Mouse (Mus musculus) embryo, embryonic 10 days (tissue): Measurements from ENCODE around the gene E430018J23Rik.
"Not testable (repeated sequence)": the region's sequence is repeated elsewhere in the genome, so short reads cannot be mapped to it uniquely, and the experiment has no call there.

Experiments used
- DNase-seq: peaks from one replicate; pipeline ENCODE4 v3.0.0-alpha.2; 2015; ENCODE audit warnings: low spot score

The E430018J23Rik gene

GRCm38 (mm10) chr7:127378310-127378921 is 15.0 kb downstream of the E430018J23Rik start:
- no peak for DNase-seq

- peak; percentile 97 for DNase-seq
These were observed 17.9 kb downstream of the E430018J23Rik start, which contains the start of gene Zfp747 for GRCm38 (mm10) chr7:127375271-127376245. TSS of gene Zfp747 (minus strand) at chr7:127376050.

GRCm38 (mm10) chr7:127371870-127372269 is 21.6 kb downstream of the E430018J23Rik start:
- DNase-seq: not testable (repeated sequence)

GRCm38 (mm10) chr7:127371213-127371612 is 22.2 kb downstream of the E430018J23Rik start:
- DNase-seq: no peak

- DNase-seq: no peak
These were observed 27.2 kb downstream of the E430018J23Rik start for GRCm38 (mm10) chr7:127366249-127366648.

GRCm38 (mm10) chr7:127364166-127364565 is 29.3 kb downstream of the E430018J23Rik start:
- no peak for DNase-seq

GRCm38 (mm10) chr7:127363475-127363921 is 29.9 kb downstream of the E430018J23Rik start:
- DNase-seq: peak; percentile 43

GRCm38 (mm10) chr7:127362418-127362817 is 31.0 kb downstream of the E430018J23Rik start:
- DNase-seq: peak; percentile 82

GRCm38 (mm10) chr7:127361449-127361848 is 32.0 kb downstream of the E430018J23Rik start:
- DNase-seq: no peak

GRCm38 (mm10) chr7:127360265-127360664 is 33.2 kb downstream of the E430018J23Rik start:
- no peak for DNase-seq

GRCm38 (mm10) chr7:127358472-127358871 is 35.0 kb downstream of the E430018J23Rik start:
- no peak for DNase-seq

- no peak for DNase-seq
These were observed 35.6 kb downstream of the E430018J23Rik start for GRCm38 (mm10) chr7:127357871-127358270.

GRCm38 (mm10) chr7:127355796-127356195 is 37.6 kb downstream of the E430018J23Rik start:
- no peak for DNase-seq

GRCm38 (mm10) chr7:127351230-127352004 is 42.0 kb downstream of the E430018J23Rik start:
- no peak for DNase-seq

GRCm38 (mm10) chr7:127346676-127347075 is 46.8 kb downstream of the E430018J23Rik start:
- DNase-seq: no peak

- peak; percentile 97 for DNase-seq
These were observed 47.7 kb downstream of the E430018J23Rik start, which contains the start of gene Zfp768 for GRCm38 (mm10) chr7:127345512-127346325. TSS of gene Zfp768 (minus strand) at chr7:127345589.

- DNase-seq: no peak
These were observed 48.3 kb downstream of the E430018J23Rik start for GRCm38 (mm10) chr7:127345092-127345491.

- DNase-seq: no peak
These were observed 49.1 kb downstream of the E430018J23Rik start for GRCm38 (mm10) chr7:127344371-127344770.

- no peak for DNase-seq
These were observed 49.9 kb downstream of the E430018J23Rik start for GRCm38 (mm10) chr7:127343351-127344019.

GRCm38 (mm10) chr7:127342888-127343287 is 50.5 kb downstream of the E430018J23Rik start:
- DNase-seq: no peak
